Mouse (Mus musculus) liver, embryonic 15.5 days (tissue): ENCODE results near the gene Iscu. TPM values are rescaled to one million over a fixed set of nuclear protein-coding genes. Genes with fewer than 3 reads are reported as not detected.
"Not testable (repeated sequence)": the region's sequence is repeated elsewhere in the genome, so short reads cannot be mapped to it uniquely, and the experiment has no call there.

Experiments
- ATAC-seq: fragments of 200-750 bp; cut with Nextera tagmentation; 2 replicates; pipeline ENCODE4 v1.8.0; 2017; ENCODE audit warnings: moderate number of reproducible peaks, mild to moderate bottlenecking, moderate library complexity; ENCODE audit not compliant: insufficient read depth
- H3K27ac ChIP-seq: fragments of 300-500 bp; sonication (generic); replicated peaks from 2 replicates; pipeline ENCODE4 v1.5.1; 2015; ENCODE audit warnings: mild to moderate bottlenecking, inconsistent platforms
- H3K27me3 ChIP-seq: fragments of 300-500 bp; sonication (generic); 2 replicates; pipeline ENCODE4 v1.6.1; 2015; ENCODE audit warnings: mild to moderate bottlenecking, inconsistent platforms
- H3K36me3 ChIP-seq: fragments of 300-500 bp; sonication (generic); replicated peaks from 2 replicates; pipeline ENCODE4 v1.6.1; 2015; ENCODE audit warnings: moderate library complexity, mild to moderate bottlenecking, inconsistent platforms
- H3K4me1 ChIP-seq: fragments of 300-500 bp; sonication (generic); replicated peaks from 2 replicates; pipeline ENCODE4 v1.6.1; 2015; ENCODE audit warnings: inconsistent platforms
- H3K4me2 ChIP-seq: fragments of 300-500 bp; sonication (generic); 2 replicates; pipeline ENCODE4 v1.6.1; 2015; ENCODE audit warnings: moderate library complexity, mild to moderate bottlenecking, inconsistent platforms
- H3K4me3 ChIP-seq: fragments of 300-500 bp; sonication (generic); replicated peaks from 2 replicates; pipeline ENCODE4 v1.5.1; 2015; ENCODE audit warnings: mild to moderate bottlenecking, inconsistent platforms
- H3K9ac ChIP-seq: fragments of 300-500 bp; sonication (generic); 2 replicates; pipeline ENCODE4 v1.6.1; 2015; ENCODE audit warnings: moderate library complexity, mild to moderate bottlenecking, inconsistent platforms
- H3K9me3 ChIP-seq: fragments of 300-500 bp; sonication (generic); replicated peaks from 2 replicates; pipeline ENCODE4 v1.6.1; 2016; ENCODE audit warnings: inconsistent platforms
- WGBS: fragments of 180-500 bp; shearing (Covaris S2); methylation state at CpG from one replicate; pipeline ENCODE4 v1.1.7; 2015; ENCODE audit warnings: mixed read lengths; ENCODE audit not compliant: insufficient replicate concordance; 5-methylcytosine and 5-hydroxymethylcytosine counted together
- polyA plus RNA-seq: library from polyadenylated mRNA; unstranded; fragments of >200 nt; fragmentation: Nextera tagmentation; extraction: Ambion mirVana; gene quantifications from 2 replicates; pipeline ENCODE4 v1.2.1, GENCODE M21; 2015

Gene Iscu
- polyA plus RNA-seq, 1 experiment from 2014 or later = 79.1 TPM

DNA sequence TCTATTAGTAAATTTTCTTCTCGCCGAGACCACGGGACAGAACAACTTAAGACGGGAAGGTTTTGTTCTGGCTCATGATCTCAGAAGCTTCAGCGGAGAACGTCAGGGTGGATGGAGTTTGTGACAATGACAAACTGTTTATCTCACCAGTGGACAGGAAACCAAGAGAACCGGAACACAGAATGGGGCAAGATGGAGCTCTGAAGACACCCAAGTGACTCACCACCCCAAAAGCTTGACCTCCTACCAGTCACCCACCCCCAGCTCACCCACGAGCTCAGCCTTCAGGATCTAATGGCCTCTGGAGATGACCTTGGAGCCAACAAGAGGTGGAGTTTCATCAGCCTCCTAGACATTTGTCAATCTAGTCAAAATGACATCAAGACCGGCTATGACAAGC, 32.8 kb downstream of the Iscu start:
- ATAC-seq = no peak
- Histone ChIP-seq H3K9me3 (no peaks in the 10 kb centered on the region), H3K27ac (no peak overlapping the region), H3K36me3 (no peaks in the 10 kb centered on the region), H3K4me2 (no peak overlapping the region), H3K4me1 (peaks cover 16% of the 10 kb centered on the region), H3K27me3 (peaks cover 5% of the 10 kb centered on the region), H3K9ac (no peak overlapping the region), H3K4me3 (no peak overlapping the region)
- WGBS = 70% methylated on average over 9 of the region's 9 CpGs

DNA sequence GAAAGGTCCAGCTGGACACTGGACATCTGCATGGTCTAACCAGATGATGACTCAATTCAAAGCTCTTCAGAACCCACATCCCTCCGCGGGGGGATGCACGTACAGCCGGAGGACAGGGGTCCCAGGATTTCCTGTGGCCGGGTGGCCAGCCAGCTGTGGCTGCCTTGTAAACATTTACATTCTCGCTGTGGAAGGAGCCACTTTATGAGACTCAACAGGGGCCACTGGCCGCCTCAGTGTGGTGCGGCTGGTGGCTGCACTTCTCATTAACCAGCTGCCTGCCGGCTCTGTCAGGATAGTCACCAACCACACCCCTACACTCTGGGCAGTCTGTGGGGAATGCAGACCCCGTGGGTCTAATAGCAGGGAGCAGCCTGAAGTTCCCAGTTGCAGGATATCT, 33.9 kb downstream of the Iscu start:
- H3K27me3 ChIP-seq = no peaks in the 10 kb centered on the region
- no peak overlapping the region for H3K9ac ChIP-seq
- no peaks in the 10 kb centered on the region for H3K36me3 ChIP-seq
- no peak for ATAC-seq
- H3K4me1 ChIP-seq = peaks cover 12% of the 10 kb centered on the region; the same call in 1 of the 2 replicates
- H3K9me3 ChIP-seq = no peaks in the 10 kb centered on the region
- no peak overlapping the region for H3K4me3 ChIP-seq
- H3K4me2 ChIP-seq = no peak overlapping the region
- H3K27ac ChIP-seq = no peak overlapping the region
- 15% methylated on average over 10 of the region's 10 CpGs for WGBS

GRCm38 (mm10) chr5:113807712-113808111, 35.2 kb downstream of the Iscu start:
- ATAC-seq = no peak
- Histone ChIP-seq H3K27ac (no peak overlapping the region), H3K9me3 (no peaks in the 10 kb centered on the region), H3K9ac (no peak overlapping the region), H3K36me3 (no peaks in the 10 kb centered on the region), H3K4me2 (no peak overlapping the region), H3K4me1 (peaks cover 12% of the 10 kb centered on the region; the same call in 1 of the 2 replicates), H3K4me3 (no peak overlapping the region), H3K27me3 (no peaks in the 10 kb centered on the region)
- WGBS = 62% methylated on average over 9 of the region's 9 CpGs

DNA sequence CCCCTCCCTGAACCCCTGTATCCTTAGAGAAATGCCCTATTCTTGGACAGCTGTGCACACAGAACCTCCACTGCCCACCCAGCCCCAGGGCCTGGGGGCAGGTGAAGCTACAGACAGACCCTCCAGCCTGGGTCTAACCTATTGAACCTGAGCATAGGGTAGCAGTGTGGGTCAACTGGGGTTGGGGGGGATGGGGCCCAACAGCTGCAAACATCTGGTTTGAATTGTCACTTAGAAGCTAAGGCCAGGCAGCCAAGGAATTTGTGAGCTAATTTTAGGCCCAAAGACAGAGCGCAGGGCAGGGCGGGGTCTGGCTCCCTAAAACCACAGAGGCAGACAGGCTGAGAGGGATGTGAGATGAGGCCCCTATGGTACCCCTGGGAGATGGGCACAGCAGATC, 35.6 kb downstream of the Iscu start:
- Histone ChIP-seq H3K4me3 (no peak overlapping the region), H3K27me3 (no peaks in the 10 kb centered on the region), H3K9ac (no peak overlapping the region), H3K36me3 (no peaks in the 10 kb centered on the region), H3K9me3 (no peaks in the 10 kb centered on the region), H3K27ac (no peak overlapping the region), H3K4me1 (peaks cover 12% of the 10 kb centered on the region; the same call in 1 of the 2 replicates), H3K4me2 (no peak overlapping the region)
- WGBS = 32% methylated on average over 2 of the region's 2 CpGs
- no peak for ATAC-seq

GRCm38 (mm10) chr5:113810111-113810510, 37.6 kb downstream of the Iscu start:
- Histone ChIP-seq H3K27me3 (no peaks in the 10 kb centered on the region; the same call in 1 of the 2 replicates), H3K36me3 (no peaks in the 10 kb centered on the region), H3K4me1 (peaks cover 6% of the 10 kb centered on the region; the same call in 1 of the 2 replicates), H3K9me3 (no peaks in the 10 kb centered on the region), H3K4me3 (no peak overlapping the region), H3K9ac (no peak overlapping the region), H3K27ac (no peak overlapping the region), H3K4me2 (no peak overlapping the region)
- 62% methylated on average over 4 of the region's 4 CpGs for WGBS
- no peak for ATAC-seq

- WGBS = 15% methylated on average over 11 of the region's 12 CpGs
- H3K9ac ChIP-seq, H3K27ac ChIP-seq, ATAC-seq, H3K9me3 ChIP-seq, H3K4me3 ChIP-seq, H3K27me3 ChIP-seq, H3K4me1 ChIP-seq, H3K36me3 ChIP-seq, H3K4me2 ChIP-seq: not testable (repeated sequence)
Measured at GRCm38 (mm10) chr5:113811824-113812420, 39.4 kb downstream of the Iscu start.

DNA sequence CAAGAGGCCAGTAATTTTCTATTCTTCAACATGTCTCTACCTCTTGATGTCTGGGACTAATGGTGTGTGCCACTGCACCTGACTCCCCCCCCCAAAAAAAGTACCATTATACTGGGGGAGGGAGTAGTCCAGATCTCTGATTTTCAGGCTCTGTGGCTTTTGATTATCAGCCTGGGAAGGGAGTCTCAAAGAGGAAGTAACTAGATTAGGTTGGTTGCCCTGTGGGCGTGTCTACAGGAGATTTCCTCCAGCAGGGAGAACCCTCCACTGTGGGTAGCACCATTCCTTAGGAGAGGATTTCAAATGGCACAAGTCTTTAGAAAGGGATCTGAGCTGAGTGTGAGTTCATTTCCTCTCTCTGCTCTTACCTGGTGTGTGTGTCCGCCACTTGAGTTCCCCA, 40.1 kb downstream of the Iscu start:
- no peak overlapping the region for H3K27ac ChIP-seq
- H3K9me3 ChIP-seq = no peaks in the 10 kb centered on the region
- no peaks in the 10 kb centered on the region for H3K36me3 ChIP-seq
- 44% methylated on average over 2 of the region's 2 CpGs for WGBS
- no peak overlapping the region for H3K4me2 ChIP-seq
- H3K4me3 ChIP-seq = no peak overlapping the region
- H3K27me3 ChIP-seq = no peaks in the 10 kb centered on the region; the same call in 1 of the 2 replicates
- H3K9ac ChIP-seq = no peak overlapping the region
- ATAC-seq = no peak
- H3K4me1 ChIP-seq = peaks cover 3% of the 10 kb centered on the region; the same call in 1 of the 2 replicates

DNA sequence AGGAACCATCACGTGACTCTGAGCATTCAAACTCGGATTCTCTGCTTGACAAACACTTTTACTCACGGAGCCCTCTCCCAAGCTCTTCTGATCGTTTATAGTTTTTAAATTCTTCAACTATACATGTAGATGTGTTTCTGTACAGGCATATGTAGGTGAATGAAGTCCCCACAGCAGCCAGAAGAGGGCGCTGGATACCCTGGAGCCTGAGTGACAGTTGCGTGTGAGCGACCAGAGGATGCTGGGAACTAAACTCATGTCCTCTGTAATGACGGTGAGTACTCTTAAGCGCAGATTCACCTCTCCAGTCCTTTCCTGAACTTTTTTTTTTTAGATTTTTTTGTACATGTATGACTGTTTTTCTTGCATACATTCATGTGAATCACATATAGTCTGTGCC, 41.1 kb downstream of the Iscu start:
- ATAC-seq = no peak
- H3K36me3 ChIP-seq = no peaks in the 10 kb centered on the region
- H3K27me3 ChIP-seq = no peaks in the 10 kb centered on the region; the same call in 1 of the 2 replicates
- WGBS = 22% methylated on average over 9 of the region's 9 CpGs
- H3K9ac ChIP-seq = no peak overlapping the region
- H3K4me2 ChIP-seq = no peak overlapping the region
- H3K4me1 ChIP-seq = peaks cover 3% of the 10 kb centered on the region; the same call in 1 of the 2 replicates
- no peak overlapping the region for H3K4me3 ChIP-seq
- no peaks in the 10 kb centered on the region for H3K9me3 ChIP-seq
- no peak overlapping the region for H3K27ac ChIP-seq

DNA sequence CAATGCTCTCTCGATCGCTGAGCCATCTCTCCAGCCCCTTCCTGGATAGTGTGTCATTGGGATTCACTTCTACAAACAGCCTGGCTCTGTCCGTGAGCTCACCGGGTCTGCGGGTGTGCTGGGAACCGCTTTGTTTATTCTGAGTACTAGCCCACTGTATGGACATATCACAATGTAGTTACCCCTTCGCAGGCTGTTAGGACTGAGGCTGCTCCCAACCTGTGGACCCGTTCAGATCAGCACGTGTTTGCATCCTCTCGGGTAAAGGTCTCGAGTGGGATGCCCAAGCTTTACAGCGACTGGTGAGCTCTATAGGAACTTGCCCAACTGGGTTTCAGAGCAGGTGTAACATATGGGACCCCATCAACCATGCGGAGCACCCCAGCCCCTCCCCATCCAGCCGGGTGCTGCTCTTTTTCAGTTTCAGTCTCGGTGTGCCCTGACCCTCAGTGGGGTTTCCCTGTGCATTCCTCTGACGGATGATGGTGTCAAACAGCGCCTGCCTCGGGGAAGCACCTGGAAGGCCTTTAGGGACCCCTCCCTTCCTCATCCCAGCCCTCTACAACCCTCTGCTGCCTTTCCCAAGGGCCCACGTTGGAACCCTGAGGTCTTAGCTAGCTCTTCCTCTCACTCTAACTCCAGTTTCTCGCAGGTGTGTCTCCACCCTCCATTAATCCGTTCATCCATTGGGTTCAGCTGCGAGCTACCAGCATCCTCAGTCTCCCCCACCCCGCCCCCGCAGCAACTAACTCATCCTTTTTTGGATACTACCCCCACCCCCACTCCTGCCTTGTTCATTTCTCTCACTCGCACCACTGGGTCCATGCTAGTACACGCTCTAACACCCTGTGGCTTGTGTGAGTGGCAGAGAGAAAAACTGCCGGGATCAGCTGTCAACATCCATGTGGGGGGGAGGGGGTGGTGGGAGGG, 41.8 kb downstream of the Iscu start:
- H3K27ac ChIP-seq = no peak overlapping the region
- no peaks in the 10 kb centered on the region for H3K9me3 ChIP-seq
- H3K4me1 ChIP-seq = peaks cover 3% of the 10 kb centered on the region; the same call in 1 of the 2 replicates
- no peak overlapping the region for H3K9ac ChIP-seq
- H3K27me3 ChIP-seq = no peaks in the 10 kb centered on the region; the same call in 1 of the 2 replicates
- no peak for ATAC-seq
- 36% methylated on average over 27 of the region's 27 CpGs for WGBS
- no peak overlapping the region for H3K4me3 ChIP-seq
- H3K36me3 ChIP-seq = no peaks in the 10 kb centered on the region
- no peak overlapping the region for H3K4me2 ChIP-seq

DNA sequence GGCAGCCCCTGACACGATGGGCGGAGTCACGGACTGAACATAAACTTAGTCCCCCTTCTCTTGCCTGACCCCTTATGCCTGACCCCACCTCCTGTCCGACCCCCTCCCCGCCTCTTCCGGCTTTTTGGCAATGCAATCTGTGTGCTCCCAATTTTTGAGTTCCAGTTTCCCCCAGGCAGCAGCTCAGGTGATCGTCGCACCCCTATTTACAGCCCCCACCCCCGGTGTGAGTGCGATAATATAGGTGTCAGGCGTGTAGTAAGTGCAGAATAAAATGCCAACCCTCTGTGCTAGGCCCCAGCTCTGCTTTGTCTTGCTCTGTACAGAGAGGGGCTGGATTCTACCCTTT, 42.5 kb downstream of the Iscu start:
- WGBS = 50% methylated on average over 11 of the region's 11 CpGs
- peaks cover 3% of the 10 kb centered on the region; the same call in 1 of the 2 replicates for H3K4me1 ChIP-seq
- no peak for ATAC-seq

GRCm38 (mm10) chr5:113815638-113816152, 43.1 kb downstream of the Iscu start:
- peaks cover 3% of the 10 kb centered on the region; the same call in 1 of the 2 replicates for H3K4me1 ChIP-seq
- ATAC-seq = 0 out of 2 replicates have a peak, but pooled peaks have one; percentile 31
- H3K9me3 ChIP-seq = no peaks in the 10 kb centered on the region
- H3K27ac ChIP-seq = no peak overlapping the region
- H3K36me3 ChIP-seq = no peaks in the 10 kb centered on the region
- H3K4me2 ChIP-seq = 0 out of 2 replicates have a peak overlapping the region, but pooled peaks have one; percentile 12
- no peaks in the 10 kb centered on the region; the same call in 1 of the 2 replicates for H3K27me3 ChIP-seq
- WGBS = 14% methylated on average over 15 of the region's 15 CpGs
- no peak overlapping the region for H3K9ac ChIP-seq
- no peak overlapping the region for H3K4me3 ChIP-seq

More for the DNA sequence above, 42.5 kb downstream of the Iscu start:
- Histone ChIP-seq H3K27ac (no peak overlapping the region), H3K4me2 (no peak overlapping the region), H3K9me3 (no peaks in the 10 kb centered on the region), H3K9ac (no peak overlapping the region), H3K27me3 (no peaks in the 10 kb centered on the region; the same call in 1 of the 2 replicates), H3K36me3 (no peaks in the 10 kb centered on the region), H3K4me3 (no peak overlapping the region)
